Mouse (Mus musculus) E14TG2a.4 (cell line): Measurements from ENCODE around the gene Syn3.

Experiments
- H3K27me3 ChIP-seq: 2 replicates; pipeline ENCODE4 v1.6.1; 2014; ENCODE audit warnings: low read length, control low read depth; ENCODE audit not compliant: insufficient read depth
- H3K36me3 ChIP-seq: 2 replicates; pipeline ENCODE4 v1.6.1; 2014; ENCODE audit warnings: low read length, control low read depth; ENCODE audit not compliant: insufficient read depth
- H3K4me1 ChIP-seq: replicated peaks from 2 replicates; pipeline ENCODE4 v1.6.1; 2014; ENCODE audit warnings: low read depth, low read length, control low read depth
- H3K4me3 ChIP-seq: replicated peaks from 2 replicates; pipeline ENCODE4 v1.5.1; 2014; ENCODE audit warnings: mild to moderate bottlenecking, low read length
- H3K9me3 ChIP-seq: 2 replicates; pipeline ENCODE4 v1.6.1; 2014; ENCODE audit warnings: low read length, control low read depth
- CTCF ChIP-seq: conservative IDR thresholded peaks from 2 replicates; pipeline ENCODE4 v1.5.1; 2014; ENCODE audit warnings: low read length
- NANOG ChIP-seq: IDR thresholded peaks from 2 replicates; pipeline ENCODE4 v1.6.1; 2014; ENCODE audit warnings: borderline replicate concordance, low read length, mixed read lengths
- POU5F1 ChIP-seq: IDR thresholded peaks from 2 replicates; pipeline ENCODE4 v1.6.1; 2014; ENCODE audit warnings: low read length, borderline replicate concordance

The Syn3 gene

GRCm38 (mm10) chr10:86021749-86022473 is 476.8 kb downstream of the Syn3 start, which contains the start of gene Fbxo7:
TSS of gene Fbxo7 (plus strand) at chr10:86021972.
- peaks cover 22% of the 10 kb centered on the region for H3K36me3 ChIP-seq
- peak within 1 kb of the TSS; percentile 93 for H3K4me3 ChIP-seq
- peaks cover 62% of the 10 kb centered on the region for H3K4me1 ChIP-seq
- no peaks in the 10 kb centered on the region for H3K27me3 ChIP-seq
- H3K9me3 ChIP-seq: no peaks in the 10 kb centered on the region
- TF ChIP-seq NANOG (no peak), CTCF (no peak; the same call in 1 of the 2 replicates), POU5F1 (no peak)

- H3K4me1 ChIP-seq: peaks cover 66% of the 10 kb centered on the region
- TF ChIP-seq POU5F1: no peak
- no peak for TF ChIP-seq CTCF
- H3K4me3 ChIP-seq: peak overlapping the region; percentile 93
- no peaks in the 10 kb centered on the region for H3K27me3 ChIP-seq
- peaks cover 20% of the 10 kb centered on the region for H3K36me3 ChIP-seq
- no peaks in the 10 kb centered on the region for H3K9me3 ChIP-seq
Measured at GRCm38 (mm10) chr10:86021408-86021748, 477.3 kb downstream of the Syn3 start.

- Histone ChIP-seq H3K4me1 (peaks cover 64% of the 10 kb centered on the region), H3K9me3 (no peaks in the 10 kb centered on the region), H3K4me3 (peak overlapping the region; percentile 24; the same call in 1 of the 2 replicates), H3K36me3 (no peaks in the 10 kb centered on the region), H3K27me3 (no peaks in the 10 kb centered on the region)
- TF ChIP-seq CTCF (no peak), NANOG (peak; percentile 26; the same call in 1 of the 2 replicates)
Measured at GRCm38 (mm10) chr10:86018813-86019212, 479.9 kb downstream of the Syn3 start.

GRCm38 (mm10) chr10:86017781-86018180 is 480.9 kb downstream of the Syn3 start:
- Histone ChIP-seq H3K36me3 (no peaks in the 10 kb centered on the region), H3K27me3 (no peaks in the 10 kb centered on the region), H3K4me3 (no peak overlapping the region; the same call in 1 of the 2 replicates), H3K9me3 (no peaks in the 10 kb centered on the region), H3K4me1 (peaks cover 53% of the 10 kb centered on the region)
- TF ChIP-seq NANOG (no peak), CTCF (no peak), POU5F1 (no peak)

- no peaks in the 10 kb centered on the region for H3K36me3 ChIP-seq
- no peaks in the 10 kb centered on the region for H3K9me3 ChIP-seq
Measured at GRCm38 (mm10) chr10:86011781-86012180, 486.9 kb downstream of the Syn3 start, which contains the start of gene Bpifc. TSS of gene Bpifc (minus strand) at chr10:86011895.

GRCm38 (mm10) chr10:86011172-86011571 is 487.5 kb downstream of the Syn3 start:
- TF ChIP-seq POU5F1 (no peak), NANOG (no peak), CTCF (no peak)
- Histone ChIP-seq H3K4me3 (no peak overlapping the region), H3K27me3 (0 out of 2 replicates have a peak, but pooled peaks cover 10% of the 10 kb centered on the region), H3K9me3 (no peaks in the 10 kb centered on the region), H3K36me3 (no peaks in the 10 kb centered on the region), H3K4me1 (0 out of 2 replicates have a peak, but pooled peaks cover 3% of the 10 kb centered on the region)

More at GRCm38 (mm10) chr10:86011781-86012180, 486.9 kb downstream of the Syn3 start, which contains the start of gene Bpifc:
- no peak for TF ChIP-seq NANOG
- TF ChIP-seq POU5F1: no peak
- TF ChIP-seq CTCF: no peak
- H3K27me3 ChIP-seq: 0 out of 2 replicates have a peak, but pooled peaks cover 10% of the 10 kb centered on the region
- no peak within 1 kb of the TSS for H3K4me3 ChIP-seq
- peaks cover 7% of the 10 kb centered on the region for H3K4me1 ChIP-seq

GRCm38 (mm10) chr10:86010636-86011035 is 488.1 kb downstream of the Syn3 start:
- Histone ChIP-seq H3K9me3 (no peaks in the 10 kb centered on the region), H3K36me3 (no peaks in the 10 kb centered on the region), H3K27me3 (0 out of 2 replicates have a peak, but pooled peaks cover 10% of the 10 kb centered on the region), H3K4me1 (no peaks in the 10 kb centered on the region), H3K4me3 (no peak overlapping the region)
- TF ChIP-seq POU5F1 (no peak), NANOG (no peak), CTCF (no peak)

GRCm38 (mm10) chr10:86009688-86010087 is 489.0 kb downstream of the Syn3 start:
- H3K36me3 ChIP-seq: no peaks in the 10 kb centered on the region
- H3K4me1 ChIP-seq: no peaks in the 10 kb centered on the region
- no peak for TF ChIP-seq POU5F1

GRCm38 (mm10) chr10:86006455-86006854 is 492.2 kb downstream of the Syn3 start:
- Histone ChIP-seq H3K9me3 (no peaks in the 10 kb centered on the region), H3K4me3 (no peak overlapping the region), H3K4me1 (no peaks in the 10 kb centered on the region), H3K36me3 (no peaks in the 10 kb centered on the region), H3K27me3 (0 out of 2 replicates have a peak, but pooled peaks cover 8% of the 10 kb centered on the region)
- TF ChIP-seq NANOG (no peak), POU5F1 (no peak), CTCF (no peak)

More at GRCm38 (mm10) chr10:86009688-86010087, 489.0 kb downstream of the Syn3 start:
- 0 out of 2 replicates have a peak, but pooled peaks cover 10% of the 10 kb centered on the region for H3K27me3 ChIP-seq
- no peaks in the 10 kb centered on the region for H3K9me3 ChIP-seq
- no peak overlapping the region for H3K4me3 ChIP-seq
